Mouse (Mus musculus): ENCODE data around the gene Chd9.
A peak's percentile ranks its signal among the peaks of the same experiment; 100 is the strongest.

DNA sequence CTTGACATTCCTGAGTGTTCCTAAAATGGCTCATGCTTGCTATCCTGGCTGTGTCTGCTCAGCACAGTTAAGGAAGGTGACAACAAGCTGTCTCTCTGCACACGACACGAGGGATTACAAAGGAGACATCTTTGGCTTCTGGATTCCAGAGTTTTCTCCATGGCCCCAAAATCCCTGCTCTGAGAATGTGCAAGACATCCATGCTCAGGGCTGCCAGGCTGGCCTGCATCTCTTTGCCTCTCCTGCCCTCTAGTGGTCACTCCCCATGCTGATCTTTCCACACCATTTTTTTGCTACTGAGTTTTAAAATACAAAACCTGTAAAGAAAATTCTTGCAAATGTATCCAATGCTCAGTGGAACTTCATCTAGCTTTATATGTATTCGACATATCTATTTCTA is 34.4 kb upstream of the Chd9 start:
- TF ChIP-seq POLR2A (IDR thresholded peaks at IDR 0.05; ENCODE audit: low read depth, low read length) (no peak), CTCF (conservative IDR thresholded peaks at IDR 0.05; ENCODE audit: insufficient read depth, insufficient read length, low read depth, low read length) (peak; percentile 89)
